Mouse (Mus musculus): Measurements from ENCODE around the gene Kcnj6. TPM values are rescaled to one million over a fixed set of nuclear protein-coding genes. Genes with fewer than 3 reads are reported as not detected.

The Kcnj6 gene
- polyA plus RNA-seq, 1 experiment from 2014 or later, result 0.08 TPM

GRCm38 (mm10) chr16:94883909-94884308 is 113.6 kb downstream of the Kcnj6 start:
- Histone ChIP-seq H3K27ac (ENCODE audit: low read depth) (no peak overlapping the region), H3K9ac (ENCODE audit: low read length) (no peak overlapping the region), H3K4me3 (ENCODE audit: low read depth, low read length) (no peak overlapping the region), H3K36me3 (ENCODE audit: control insufficient read depth, insufficient read depth, low read length) (no peaks in the 10 kb centered on the region), H3K27me3 (replicated peaks; ENCODE audit: control insufficient read depth, insufficient read depth, low read length) (no peaks in the 10 kb centered on the region), H3K4me1 (replicated peaks; ENCODE audit: control insufficient read depth, insufficient read depth, low read length) (no peaks in the 10 kb centered on the region), H3K4me2 (ENCODE audit: low read length) (no peak overlapping the region), H3K9me3 (ENCODE audit: control insufficient read depth, low read length) (no peaks in the 10 kb centered on the region)
- ATAC-seq (replicated peaks; ENCODE audit: low FRiP score, low TSS enrichment, low read depth) (no peak), DNase-seq (ENCODE audit: low spot score) (no peak)
- 76% methylated on average over 3 of the region's 3 CpGs for WGBS

- Histone ChIP-seq H3K9ac (ENCODE audit: low read length) (no peak overlapping the region), H3K27ac (ENCODE audit: low read depth) (no peak overlapping the region), H3K4me1 (replicated peaks; ENCODE audit: control insufficient read depth, insufficient read depth, low read length) (no peaks in the 10 kb centered on the region), H3K9me3 (ENCODE audit: control insufficient read depth, low read length) (no peaks in the 10 kb centered on the region), H3K36me3 (ENCODE audit: control insufficient read depth, insufficient read depth, low read length) (no peaks in the 10 kb centered on the region), H3K27me3 (replicated peaks; ENCODE audit: control insufficient read depth, insufficient read depth, low read length) (no peaks in the 10 kb centered on the region), H3K4me3 (ENCODE audit: low read depth, low read length) (no peak overlapping the region), H3K4me2 (ENCODE audit: low read length) (no peak overlapping the region)
- 84% methylated on average over 8 of the region's 8 CpGs for WGBS
- DNase-seq (ENCODE audit: low spot score) (no peak), ATAC-seq (replicated peaks; ENCODE audit: low FRiP score, low TSS enrichment, low read depth) (no peak)
These were observed 114.3 kb downstream of the Kcnj6 start for GRCm38 (mm10) chr16:94883196-94883595.

GRCm38 (mm10) chr16:94882111-94882510 is 115.4 kb downstream of the Kcnj6 start:
- no peak for ATAC-seq (replicated peaks; ENCODE audit: low FRiP score, low TSS enrichment, low read depth)
- WGBS, result 60% methylated on average over 7 of the region's 7 CpGs

GRCm38 (mm10) chr16:94872614-94873272 is 124.8 kb downstream of the Kcnj6 start:
- no peaks in the 10 kb centered on the region for H3K27me3 ChIP-seq (replicated peaks; ENCODE audit: control insufficient read depth, insufficient read depth, low read length)
- H3K9me3 ChIP-seq (ENCODE audit: control insufficient read depth, low read length), result no peaks in the 10 kb centered on the region
- no peak overlapping the region for H3K9ac ChIP-seq (ENCODE audit: low read length)
- no peak overlapping the region for H3K27ac ChIP-seq (ENCODE audit: low read depth)
- H3K4me1 ChIP-seq (replicated peaks; ENCODE audit: control insufficient read depth, insufficient read depth, low read length), result no peaks in the 10 kb centered on the region
- no peak overlapping the region for H3K4me2 ChIP-seq (ENCODE audit: low read length)
- ATAC-seq (replicated peaks; ENCODE audit: low FRiP score, low TSS enrichment, low read depth) (no peak), DNase-seq (ENCODE audit: low spot score) (no peak)
- H3K4me3 ChIP-seq (ENCODE audit: low read depth, low read length), result no peak overlapping the region
- H3K36me3 ChIP-seq (ENCODE audit: control insufficient read depth, insufficient read depth, low read length), result no peaks in the 10 kb centered on the region
- 48% methylated on average over 9 of the region's 9 CpGs for WGBS

More at GRCm38 (mm10) chr16:94882111-94882510, 115.4 kb downstream of the Kcnj6 start:
- no peak overlapping the region for H3K27ac ChIP-seq (ENCODE audit: low read depth)
- no peak overlapping the region for H3K9ac ChIP-seq (ENCODE audit: low read length)
- H3K9me3 ChIP-seq (ENCODE audit: control insufficient read depth, low read length), result no peaks in the 10 kb centered on the region
- H3K36me3 ChIP-seq (ENCODE audit: control insufficient read depth, insufficient read depth, low read length), result no peaks in the 10 kb centered on the region
- no peak overlapping the region for H3K4me2 ChIP-seq (ENCODE audit: low read length)
- H3K27me3 ChIP-seq (replicated peaks; ENCODE audit: control insufficient read depth, insufficient read depth, low read length), result no peaks in the 10 kb centered on the region
- no peak for DNase-seq (ENCODE audit: low spot score)
- H3K4me1 ChIP-seq (replicated peaks; ENCODE audit: control insufficient read depth, insufficient read depth, low read length), result no peaks in the 10 kb centered on the region
- H3K4me3 ChIP-seq (ENCODE audit: low read depth, low read length), result no peak overlapping the region

GRCm38 (mm10) chr16:94868354-94868753 is 129.1 kb downstream of the Kcnj6 start:
- H3K9me3 ChIP-seq (ENCODE audit: control insufficient read depth, low read length), result no peaks in the 10 kb centered on the region
- ATAC-seq (replicated peaks; ENCODE audit: low FRiP score, low TSS enrichment, low read depth) (no peak), DNase-seq (ENCODE audit: low spot score) (no peak)
- no peak overlapping the region for H3K4me3 ChIP-seq (ENCODE audit: low read depth, low read length)
- no peaks in the 10 kb centered on the region for H3K36me3 ChIP-seq (ENCODE audit: control insufficient read depth, insufficient read depth, low read length)
- H3K9ac ChIP-seq (ENCODE audit: low read length), result no peak overlapping the region
- no peak overlapping the region for H3K4me2 ChIP-seq (ENCODE audit: low read length)
- no peaks in the 10 kb centered on the region; the same call in 1 of the 2 replicates for H3K4me1 ChIP-seq (replicated peaks; ENCODE audit: control insufficient read depth, insufficient read depth, low read length)
- no peak overlapping the region for H3K27ac ChIP-seq (ENCODE audit: low read depth)
- WGBS, result 84% methylated on average over 5 of the region's 5 CpGs
- H3K27me3 ChIP-seq (replicated peaks; ENCODE audit: control insufficient read depth, insufficient read depth, low read length), result no peaks in the 10 kb centered on the region

GRCm38 (mm10) chr16:94866300-94866956 is 131.1 kb downstream of the Kcnj6 start:
- DNase-seq (ENCODE audit: low spot score) (peak; percentile 74), ATAC-seq (replicated peaks; ENCODE audit: low FRiP score, low TSS enrichment, low read depth) (no peak)
- H3K27ac ChIP-seq (ENCODE audit: low read depth), result no peak overlapping the region
- no peak overlapping the region for H3K9ac ChIP-seq (ENCODE audit: low read length)
- H3K27me3 ChIP-seq (replicated peaks; ENCODE audit: control insufficient read depth, insufficient read depth, low read length), result no peaks in the 10 kb centered on the region
- no peak overlapping the region for H3K4me2 ChIP-seq (ENCODE audit: low read length)
- WGBS, result 36% methylated on average over 14 of the region's 14 CpGs
- no peaks in the 10 kb centered on the region; the same call in 1 of the 2 replicates for H3K4me1 ChIP-seq (replicated peaks; ENCODE audit: control insufficient read depth, insufficient read depth, low read length)
- H3K36me3 ChIP-seq (ENCODE audit: control insufficient read depth, insufficient read depth, low read length), result no peaks in the 10 kb centered on the region
- no peak overlapping the region for H3K4me3 ChIP-seq (ENCODE audit: low read depth, low read length)
- no peaks in the 10 kb centered on the region for H3K9me3 ChIP-seq (ENCODE audit: control insufficient read depth, low read length)

- ATAC-seq (replicated peaks; ENCODE audit: low FRiP score, low TSS enrichment, low read depth) (no peak), DNase-seq (ENCODE audit: low spot score) (no peak)
- WGBS, result 82% methylated on average over 1 of the region's 1 CpGs
- no peaks in the 10 kb centered on the region for H3K36me3 ChIP-seq (ENCODE audit: control insufficient read depth, insufficient read depth, low read length)
- H3K4me2 ChIP-seq (ENCODE audit: low read length), result no peak overlapping the region
- H3K27ac ChIP-seq (ENCODE audit: low read depth), result no peak overlapping the region
- no peak overlapping the region for H3K9ac ChIP-seq (ENCODE audit: low read length)
- H3K9me3 ChIP-seq (ENCODE audit: control insufficient read depth, low read length), result no peaks in the 10 kb centered on the region
- no peaks in the 10 kb centered on the region; the same call in 1 of the 2 replicates for H3K4me1 ChIP-seq (replicated peaks; ENCODE audit: control insufficient read depth, insufficient read depth, low read length)
- H3K4me3 ChIP-seq (ENCODE audit: low read depth, low read length), result no peak overlapping the region
- H3K27me3 ChIP-seq (replicated peaks; ENCODE audit: control insufficient read depth, insufficient read depth, low read length), result no peaks in the 10 kb centered on the region
These were observed 131.7 kb downstream of the Kcnj6 start for GRCm38 (mm10) chr16:94865796-94866195.

GRCm38 (mm10) chr16:94865101-94865500 is 132.4 kb downstream of the Kcnj6 start:
- DNase-seq (ENCODE audit: low spot score) (no peak), ATAC-seq (replicated peaks; ENCODE audit: low FRiP score, low TSS enrichment, low read depth) (no peak)
- Histone ChIP-seq H3K9me3 (ENCODE audit: control insufficient read depth, low read length) (no peaks in the 10 kb centered on the region), H3K4me1 (replicated peaks; ENCODE audit: control insufficient read depth, insufficient read depth, low read length) (no peaks in the 10 kb centered on the region; the same call in 1 of the 2 replicates), H3K4me2 (ENCODE audit: low read length) (no peak overlapping the region), H3K9ac (ENCODE audit: low read length) (no peak overlapping the region), H3K4me3 (ENCODE audit: low read depth, low read length) (no peak overlapping the region), H3K27ac (ENCODE audit: low read depth) (no peak overlapping the region), H3K36me3 (ENCODE audit: control insufficient read depth, insufficient read depth, low read length) (no peaks in the 10 kb centered on the region), H3K27me3 (replicated peaks; ENCODE audit: control insufficient read depth, insufficient read depth, low read length) (no peaks in the 10 kb centered on the region)
- WGBS, result 90% methylated on average over 7 of the region's 7 CpGs

- ATAC-seq (replicated peaks; ENCODE audit: low FRiP score, low TSS enrichment, low read depth), result no peak
- WGBS, result 86% methylated on average over 5 of the region's 5 CpGs
These were observed 134.0 kb downstream of the Kcnj6 start for GRCm38 (mm10) chr16:94863475-94863874.

More at GRCm38 (mm10) chr16:94863475-94863874, 134.0 kb downstream of the Kcnj6 start:
- H3K36me3 ChIP-seq (ENCODE audit: control insufficient read depth, insufficient read depth, low read length), result no peaks in the 10 kb centered on the region
- no peak overlapping the region for H3K27ac ChIP-seq (ENCODE audit: low read depth)
- H3K4me3 ChIP-seq (ENCODE audit: low read depth, low read length), result no peak overlapping the region
- H3K9ac ChIP-seq (ENCODE audit: low read length), result no peak overlapping the region
- H3K4me2 ChIP-seq (ENCODE audit: low read length), result no peak overlapping the region
- no peak for DNase-seq (ENCODE audit: low spot score)
- H3K9me3 ChIP-seq (ENCODE audit: control insufficient read depth, low read length), result no peaks in the 10 kb centered on the region
- no peaks in the 10 kb centered on the region for H3K27me3 ChIP-seq (replicated peaks; ENCODE audit: control insufficient read depth, insufficient read depth, low read length)
- no peaks in the 10 kb centered on the region; the same call in 1 of the 2 replicates for H3K4me1 ChIP-seq (replicated peaks; ENCODE audit: control insufficient read depth, insufficient read depth, low read length)

Measured in intestine, embryonic 14.5 days (tissue).